Mouse (Mus musculus) inflammation-experienced regulatory T-cells (primary cell): Measurements from ENCODE around the gene Lias. TPM values are rescaled to one million over a fixed set of nuclear protein-coding genes. Genes with fewer than 3 reads are reported as not detected.

Experiments used
- polyA plus RNA-seq, 2 experiments: library from polyadenylated mRNA; unstranded; fragments of 100-300 nt; shearing (Covaris generic); gene quantifications; one replicate each; pipeline ENCODE4 v1.2.1; 2017

The Lias gene
- 10 to 100 TPM; 41.6 to 42.0 TPM for polyA plus RNA-seq

GRCm38 (mm10) chr5:65390648-65391644 lies at the start of gene Lias, which contains the start of gene Rpl9:
TSS of gene Lias (plus strand) at chr5:65391497.
TSS of gene Rpl9 (minus strand) at chr5:65391444.

GRCm38 (mm10) chr5:65348168-65348567 lies 43.1 kb upstream of the Lias start, which contains the start of gene Klb:
TSS of gene Klb (plus strand) at chr5:65348314.

GRCm38 (mm10) chr5:65435806-65436561 lies 44.7 kb downstream of the Lias start, which contains the start of gene Ugdh:
TSS of gene Ugdh (minus strand) at chr5:65435949.

Other genes with a start within 250 kb of the Lias start
- gene Wdr19, start 191.8 kb upstream of the Lias start, polyA plus RNA-seq, result 1 to 10 TPM; 3.2 to 4.4 TPM
- 10 to 100 TPM; 46.2 to 47.2 TPM for gene Rfc1, start 55.8 kb upstream of the Lias start, polyA plus RNA-seq
- gene Klb, start 43.2 kb upstream of the Lias start, polyA plus RNA-seq, result under 1 TPM; 0.10 to 0.26 TPM
- 1,000 to 10,000 TPM in 1 of 2 experiments, 100 to 1,000 TPM in 1; 902 to 1,025 TPM for gene Rpl9, start 53 bp upstream of the Lias start, polyA plus RNA-seq
- 10 to 100 TPM; 32.1 to 37.1 TPM for gene Ugdh, start 44.5 kb downstream of the Lias start, polyA plus RNA-seq
- not detected for gene Gm43552, start 101.3 kb downstream of the Lias start, polyA plus RNA-seq
- gene Smim14, start 145.7 kb downstream of the Lias start, polyA plus RNA-seq, result 100 to 1,000 TPM; 168 to 176 TPM
- 100 to 1,000 TPM in 1 of 2 experiments, 10 to 100 TPM in 1; 99.2 to 101 TPM for gene Ube2k, start 145.7 kb downstream of the Lias start, polyA plus RNA-seq